ENCODE assay signal across 8 mouse cellular contexts in genomic region chr12:32897199-32898120, GRCm38 (mm10). TPM values are rescaled to one million over a fixed set of nuclear protein-coding genes. Genes with fewer than 3 reads are reported as not detected.
DNase-seq lines count a peak whose midpoint lies in the region; ATAC-seq lines count a peak whose summit lies in the region.

No protein-coding gene starts in this region.

- no peak overlapping the region for H3K4me2 ChIP-seq in hindbrain, embryonic 13.5 days

- no peak overlapping the region for H3K4me3 ChIP-seq in hindbrain, embryonic 13.5 days

- no peak overlapping the region for H3K27ac ChIP-seq in hindbrain, embryonic 13.5 days

- peaks cover 14% of the 10 kb centered on the region; the same call in 1 of the 2 replicates for H3K4me1 ChIP-seq in hindbrain, embryonic 13.5 days (replicated peaks)

- no peak overlapping the region for H3K9ac ChIP-seq in hindbrain, embryonic 13.5 days

- WGBS in hindbrain, embryonic 13.5 days, result 48% methylated on average over 13 of the region's 13 CpGs

- H3K36me3 ChIP-seq in hindbrain, embryonic 13.5 days, result no peaks in the 10 kb centered on the region

- peak; percentile 49 for DNase-seq in Muller cell, postnatal 12 days (ENCODE audit: inconsistent ontology term)
- DNase-seq in cerebellum, adult 9-10 months, result peak; percentile 94
- peak; percentile 79 to 96 for DNase-seq in frontal cortex, adult 2 months (ENCODE audit: extremely low spot score in 1 of 2, low spot score in 1 of 2)
- peak; percentile 93 for DNase-seq in layer of hippocampus, postnatal 10 days (ENCODE audit: low spot score in 2 of 2)
- DNase-seq in lung, postnatal 25 days (ENCODE audit: low spot score), result peak; percentile 87
- DNase-seq in retina, postnatal 1 day, result peak; percentile 87
- DNase-seq in thymus, postnatal 36 days, result peak; percentile 81 to 85

- H3K27me3 ChIP-seq in hindbrain, embryonic 13.5 days, result 0 out of 2 replicates have a peak, but pooled peaks cover 2% of the 10 kb centered on the region

- H3K9me3 ChIP-seq in hindbrain, embryonic 13.5 days, result no peaks in the 10 kb centered on the region

- peak; percentile 81 for ATAC-seq in hindbrain, embryonic 13.5 days (ENCODE audit: low FRiP score)

RNA-seq across cellular contexts. Expression of gene Sypl, which starts 56.2 kb away (rescaled TPM):
- polyA plus RNA-seq in frontal cortex, adult 2 months (2012; rRNA removed), result 41.6 and 44.5 TPM in 2 replicates
- polyA plus RNA-seq in hindbrain, embryonic 13.5 days (2015; fragmentation: Nextera tagmentation; extraction: Ambion mirVana), result 39.2 and 45.3 TPM in 2 replicates
- 10 to 100 TPM; 35.6 to 35.7 TPM for total RNA-seq in layer of hippocampus, postnatal 10 days (2021)
